Mouse (Mus musculus) embryonic facial prominence, embryonic 12.5 days (tissue): ENCODE results near the gene Cracr2b. TPM values are rescaled to one million over a fixed set of nuclear protein-coding genes. Genes with fewer than 3 reads are reported as not detected.
A peak's percentile ranks its signal among the peaks of the same experiment; 100 is the strongest.
"Not testable (repeated sequence)": the region's sequence is repeated elsewhere in the genome, so short reads cannot be mapped to it uniquely, and the experiment has no call there.

Experiments used
- ATAC-seq: fragments of 200-750 bp; cut with Nextera tagmentation; 2 replicates; pipeline ENCODE4 v1.8.0; 2017; ENCODE audit not compliant: insufficient number of reproducible peaks, insufficient read depth, low FRiP score, low TSS enrichment
- H3K27ac ChIP-seq: fragments of 300-500 bp; sonication (generic); 2 replicates; pipeline ENCODE4 v1.5.1; 2016; ENCODE audit warnings: mild to moderate bottlenecking
- H3K27me3 ChIP-seq: fragments of 300-500 bp; sonication (generic); 2 replicates; pipeline ENCODE4 v1.6.1; 2016; ENCODE audit warnings: mild to moderate bottlenecking, moderate library complexity
- H3K36me3 ChIP-seq: fragments of 300-500 bp; sonication (generic); 2 replicates; pipeline ENCODE4 v1.6.1; 2016; ENCODE audit warnings: mild to moderate bottlenecking
- H3K4me1 ChIP-seq: fragments of 300-500 bp; sonication (generic); 2 replicates; pipeline ENCODE4 v1.6.1; 2016
- H3K4me2 ChIP-seq: fragments of 300-500 bp; sonication (generic); replicated peaks from 2 replicates; pipeline ENCODE4 v1.6.1; 2016; ENCODE audit warnings: mild to moderate bottlenecking, moderate library complexity
- H3K4me3 ChIP-seq: fragments of 300-500 bp; sonication (generic); 2 replicates; pipeline ENCODE4 v1.5.1; 2016; ENCODE audit warnings: mild to moderate bottlenecking
- H3K9ac ChIP-seq: fragments of 300-500 bp; sonication (generic); 2 replicates; pipeline ENCODE4 v1.6.1; 2016; ENCODE audit warnings: mild to moderate bottlenecking, moderate library complexity
- H3K9me3 ChIP-seq: fragments of 300-500 bp; sonication (generic); 2 replicates; pipeline ENCODE4 v1.6.1; 2016; ENCODE audit warnings: mild to moderate bottlenecking, moderate library complexity
- WGBS: fragments of 180-500 bp; shearing (Covaris S2); methylation state at CpG from one replicate; pipeline ENCODE4 v1.1.7; 2016; 5-methylcytosine and 5-hydroxymethylcytosine counted together
- polyA plus RNA-seq: library from polyadenylated mRNA; unstranded; fragments of >200 nt; fragmentation: Nextera tagmentation; extraction: Ambion mirVana; gene quantifications from 2 replicates; pipeline ENCODE4 v1.2.1, GENCODE M21; 2016

Cracr2b gene
- polyA plus RNA-seq, 1 experiment from 2014 or later, result 13.3 TPM

DNA sequence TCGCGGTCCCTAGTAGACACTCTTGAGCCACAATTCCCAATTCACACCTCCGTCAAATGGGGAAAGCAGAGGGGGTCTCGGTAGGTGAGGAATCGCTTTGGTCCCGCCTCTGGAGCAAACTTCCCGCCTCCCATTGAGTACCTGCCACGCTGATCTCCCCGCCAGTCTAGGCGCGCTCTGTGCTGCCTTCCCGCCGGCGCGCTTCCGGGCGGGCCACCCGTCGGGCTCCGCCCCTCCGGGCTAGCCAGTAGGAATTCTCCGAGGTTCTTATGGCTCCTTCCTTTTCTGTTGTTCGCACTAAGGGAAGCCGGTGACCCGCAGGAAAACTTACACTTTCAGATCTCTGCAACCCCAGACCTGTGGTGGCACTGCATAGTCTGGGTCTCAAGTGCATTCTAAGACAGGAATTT lies 17.1 kb upstream of the Cracr2b start, which contains the start of gene Pidd1:
TSS of gene Pidd1 (minus strand) at position 198 of the 410 bp plus-strand sequence.
- ATAC-seq, result 0 out of 2 replicates have a peak, but pooled peaks have one; percentile 37
- WGBS, result under 1% methylated on average over 25 of the region's 25 CpGs
- Histone ChIP-seq H3K4me3 (peak within 1 kb of the TSS; percentile 38), H3K9me3 (no peaks in the 10 kb centered on the region), H3K27me3 (no peaks in the 10 kb centered on the region), H3K27ac (peak within 1 kb of the TSS; percentile 38), H3K36me3 (peaks cover 36% of the 10 kb centered on the region), H3K4me2 (peak within 1 kb of the TSS; percentile 57), H3K4me1 (peaks cover 27% of the 10 kb centered on the region), H3K9ac (peak within 1 kb of the TSS; percentile 53)

DNA sequence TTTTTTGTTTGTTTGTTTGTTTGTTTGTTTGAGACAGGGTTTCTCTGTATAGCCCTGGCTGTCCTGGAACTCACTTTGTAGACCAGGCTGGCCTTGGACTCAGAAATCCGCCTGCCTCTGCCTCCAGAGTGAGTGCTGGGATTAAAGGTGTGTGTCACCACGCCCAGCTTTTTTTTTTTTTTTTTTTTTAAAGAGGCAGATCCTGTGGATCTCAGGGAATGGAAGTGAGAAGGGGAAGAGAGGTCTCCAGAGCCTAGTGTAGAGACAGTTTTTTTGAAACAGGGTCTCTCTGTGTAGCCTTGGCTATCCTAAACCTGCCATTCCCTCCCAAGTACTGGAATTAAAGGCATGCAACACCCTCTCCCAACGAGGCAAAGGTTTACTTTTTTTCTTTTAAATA lies 14.5 kb upstream of the Cracr2b start:
- not testable (repeated sequence) for H3K27me3 ChIP-seq, H3K9ac ChIP-seq, H3K27ac ChIP-seq, H3K9me3 ChIP-seq, ATAC-seq
- WGBS, result 80% methylated on average over 3 of the region's 3 CpGs
- Histone ChIP-seq H3K36me3 (peaks cover 35% of the 10 kb centered on the region), H3K4me2 (peak overlapping the region; percentile 71; the same call in 1 of the 2 replicates), H3K4me3 (peak overlapping the region; percentile 8; the same call in 1 of the 2 replicates), H3K4me1 (peaks cover 29% of the 10 kb centered on the region)

DNA sequence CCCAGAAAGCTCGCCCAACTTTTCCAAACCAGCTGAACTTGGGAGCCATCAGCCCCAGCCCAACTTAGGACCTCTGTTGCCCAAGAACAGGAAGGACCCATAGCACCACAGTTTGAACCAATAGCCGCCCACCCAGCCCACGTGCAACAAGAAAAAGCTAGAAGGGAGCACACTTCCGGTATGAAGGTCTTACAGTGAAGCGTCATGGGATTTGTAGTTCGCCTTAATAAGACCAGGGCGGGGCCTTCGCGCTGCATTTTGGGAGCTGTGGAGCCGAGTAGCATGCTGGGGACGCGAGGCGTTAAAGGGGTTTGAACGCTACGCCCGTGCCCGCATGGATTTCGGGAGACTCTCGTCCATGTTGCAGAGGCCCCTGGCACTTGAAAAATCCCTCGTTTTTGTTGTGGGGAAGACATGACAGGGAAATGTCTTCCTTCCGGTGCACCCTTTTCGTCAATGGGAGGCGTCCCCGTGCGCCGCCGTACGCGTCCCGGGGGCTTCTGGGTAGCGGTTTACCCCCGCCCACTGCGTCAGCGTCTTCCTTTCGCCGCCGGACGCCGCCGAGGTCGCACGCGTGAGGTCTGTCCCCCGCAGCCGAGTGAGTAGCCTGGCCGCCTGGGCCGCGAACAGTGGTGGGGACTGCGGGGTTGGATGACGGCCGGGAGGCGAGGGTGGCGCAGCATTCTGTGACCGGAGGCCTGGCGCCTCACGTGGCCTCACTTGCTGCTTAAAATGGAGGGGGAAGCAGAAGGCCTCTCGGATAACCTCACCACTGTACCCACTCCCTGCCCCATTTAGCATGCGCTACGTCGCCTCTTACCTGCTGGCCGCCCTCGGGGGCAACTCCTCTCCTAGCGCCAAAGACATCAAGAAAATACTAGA lies 13.5 kb upstream of the Cracr2b start, which contains the start of gene Rplp2:
TSS of gene Rplp2 (plus strand) at position 261 of the 882 bp plus-strand sequence.
- Histone ChIP-seq H3K4me3 (peak within 1 kb of the TSS; percentile 78), H3K4me1 (peaks cover 21% of the 10 kb centered on the region), H3K36me3 (peaks cover 37% of the 10 kb centered on the region), H3K9me3 (no peaks in the 10 kb centered on the region), H3K27ac (peak within 1 kb of the TSS; percentile 81), H3K27me3 (no peaks in the 10 kb centered on the region), H3K9ac (peak within 1 kb of the TSS; percentile 91), H3K4me2 (peak within 1 kb of the TSS; percentile 71)
- ATAC-seq, result peak; percentile 85
- WGBS, result under 1% methylated on average over 63 of the region's 63 CpGs

DNA sequence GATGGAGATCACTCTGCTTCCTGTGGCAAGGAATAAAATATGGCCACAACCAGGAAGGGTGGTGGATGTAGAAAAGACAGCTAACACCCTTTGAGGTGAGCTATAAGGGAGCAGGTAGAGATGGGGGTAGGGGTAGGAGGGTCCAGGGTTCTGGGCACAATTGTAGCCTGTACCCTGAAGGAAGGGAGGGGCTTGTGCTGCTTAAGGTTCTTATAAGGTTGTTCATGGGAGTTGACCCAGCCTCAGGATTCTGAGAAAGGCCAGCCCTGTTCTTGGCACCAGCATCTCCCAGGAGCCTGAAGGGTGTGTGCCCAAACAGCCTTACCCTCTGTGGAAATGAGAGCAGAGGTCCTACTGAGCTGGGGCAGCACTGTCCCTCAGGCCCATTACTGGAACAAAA lies 9.0 kb upstream of the Cracr2b start:
- H3K4me2 ChIP-seq, result no peak overlapping the region
- H3K4me1 ChIP-seq, result peaks cover 23% of the 10 kb centered on the region
- H3K27me3 ChIP-seq, result 0 out of 2 replicates have a peak, but pooled peaks cover under 1% of the 10 kb centered on the region
- H3K9ac ChIP-seq, result no peak overlapping the region
- no peaks in the 10 kb centered on the region for H3K9me3 ChIP-seq
- H3K4me3 ChIP-seq, result no peak overlapping the region
- no peak overlapping the region for H3K27ac ChIP-seq
- ATAC-seq, result no peak
- peaks cover 38% of the 10 kb centered on the region for H3K36me3 ChIP-seq

DNA sequence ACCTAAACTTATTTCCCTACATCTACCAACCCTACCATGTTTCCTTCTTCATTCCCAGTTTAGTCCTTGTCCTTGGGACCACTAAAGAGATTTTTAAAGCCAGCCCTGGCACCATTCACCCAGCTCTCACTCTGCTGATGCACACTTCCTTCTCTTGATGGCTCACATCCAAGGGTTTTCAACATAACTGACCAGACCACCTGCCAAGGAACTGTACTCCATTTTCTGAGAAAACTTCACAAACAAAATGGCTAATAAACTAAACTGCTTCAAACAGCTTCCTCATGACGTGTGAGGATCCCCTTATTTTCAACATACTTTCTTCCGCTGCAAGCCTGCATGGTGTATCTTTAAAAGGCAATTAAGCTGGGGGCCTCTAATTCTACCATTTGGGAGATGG lies 7.3 kb upstream of the Cracr2b start:
- H3K9me3 ChIP-seq, result no peaks in the 10 kb centered on the region
- H3K27me3 ChIP-seq, result peaks cover 11% of the 10 kb centered on the region
- no peak overlapping the region for H3K9ac ChIP-seq
- no peak overlapping the region for H3K4me3 ChIP-seq
- no peak overlapping the region for H3K4me2 ChIP-seq
- peaks cover 17% of the 10 kb centered on the region for H3K4me1 ChIP-seq
- no peak for ATAC-seq
- H3K36me3 ChIP-seq, result peaks cover 36% of the 10 kb centered on the region
- 81% methylated on average over 2 of the region's 2 CpGs for WGBS
- no peak overlapping the region for H3K27ac ChIP-seq

DNA sequence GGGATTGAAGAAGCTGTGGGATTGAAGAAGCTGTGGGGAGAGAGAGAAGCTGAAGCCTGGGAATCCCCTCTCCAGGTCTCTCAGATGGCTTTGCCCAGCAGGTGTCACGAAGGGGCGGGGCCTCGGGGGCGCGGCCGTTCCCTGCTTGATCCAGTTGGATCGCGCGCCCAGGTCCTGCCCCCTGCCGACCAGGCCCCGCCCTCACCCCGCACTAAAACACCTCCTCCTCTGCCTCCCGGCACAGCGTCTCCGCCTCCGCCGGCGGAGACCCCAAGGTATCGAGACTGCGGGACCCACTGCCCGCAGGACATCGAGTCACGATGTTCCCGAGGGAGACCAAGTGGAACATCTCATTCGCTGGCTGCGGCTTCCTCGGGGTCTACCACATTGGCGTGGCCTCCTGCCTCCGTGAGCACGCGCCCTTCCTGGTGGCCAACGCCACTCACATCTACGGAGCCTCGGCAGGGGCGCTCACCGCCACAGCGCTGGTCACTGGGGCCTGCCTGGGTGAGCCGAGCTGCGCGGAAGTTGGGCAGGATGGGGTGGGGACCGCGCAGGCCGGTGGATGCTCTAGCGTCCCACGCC lies 5.8 kb upstream of the Cracr2b start, which contains the start of gene Pnpla2:
TSS of gene Pnpla2 (plus strand) at position 232 of the 585 bp plus-strand sequence.
- H3K4me2 ChIP-seq, result peak within 1 kb of the TSS; percentile 97
- H3K4me3 ChIP-seq, result peak within 1 kb of the TSS; percentile 51
- H3K9ac ChIP-seq, result peak within 1 kb of the TSS; percentile 69
- peaks cover 22% of the 10 kb centered on the region for H3K36me3 ChIP-seq
- peaks cover 25% of the 10 kb centered on the region for H3K27me3 ChIP-seq
- peak within 1 kb of the TSS; percentile 58 for H3K27ac ChIP-seq
- ATAC-seq, result peak; percentile 64
- whole genome bisulfite sequencing, result under 1% methylated on average over 43 of the region's 45 CpGs
- H3K9me3 ChIP-seq, result no peaks in the 10 kb centered on the region
- H3K4me1 ChIP-seq, result peaks cover 13% of the 10 kb centered on the region

DNA sequence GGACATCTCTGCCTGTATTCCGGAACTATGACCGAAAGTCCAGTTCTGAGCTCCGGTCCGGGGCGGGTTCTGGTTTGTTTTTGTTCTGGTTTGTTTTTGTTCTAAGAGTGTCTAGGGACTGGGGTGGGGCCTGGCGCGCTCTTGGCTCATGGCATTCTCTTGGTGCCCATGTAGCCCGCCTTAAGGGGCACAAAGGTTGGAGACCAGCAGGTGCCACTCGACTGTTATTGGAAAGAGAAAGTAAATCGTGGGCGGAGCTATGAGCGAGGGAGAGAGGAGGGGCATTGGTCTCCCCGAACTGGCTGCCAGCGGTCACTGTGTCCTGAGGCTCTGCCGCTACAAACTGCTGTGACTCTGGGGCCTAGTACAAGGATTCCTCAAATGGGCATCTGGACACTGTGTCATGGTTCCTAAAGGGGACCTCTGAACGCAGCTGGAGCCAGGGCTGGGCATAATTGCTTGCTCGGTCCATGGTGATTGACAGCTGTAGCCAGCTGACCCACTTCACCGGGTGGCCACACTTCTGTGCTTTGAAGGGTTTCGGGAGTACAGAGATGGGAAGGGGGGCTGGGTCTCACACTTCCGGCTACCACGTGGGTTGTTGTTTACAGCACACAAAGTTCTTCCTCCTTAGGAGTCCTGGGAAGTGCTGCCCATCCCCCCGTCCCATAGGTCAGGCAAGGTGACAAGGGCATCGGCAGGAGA lies 5.1 kb upstream of the Cracr2b start:
- Histone ChIP-seq H3K27me3 (peaks cover 32% of the 10 kb centered on the region), H3K36me3 (peaks cover 16% of the 10 kb centered on the region), H3K4me2 (peak overlapping the region; percentile 97), H3K4me3 (peak overlapping the region; percentile 51), H3K4me1 (peaks cover 13% of the 10 kb centered on the region), H3K9me3 (no peaks in the 10 kb centered on the region), H3K9ac (peak overlapping the region; percentile 69), H3K27ac (peak overlapping the region; percentile 58)
- no peak for ATAC-seq
- WGBS, result 1% methylated on average over 23 of the region's 23 CpGs

DNA sequence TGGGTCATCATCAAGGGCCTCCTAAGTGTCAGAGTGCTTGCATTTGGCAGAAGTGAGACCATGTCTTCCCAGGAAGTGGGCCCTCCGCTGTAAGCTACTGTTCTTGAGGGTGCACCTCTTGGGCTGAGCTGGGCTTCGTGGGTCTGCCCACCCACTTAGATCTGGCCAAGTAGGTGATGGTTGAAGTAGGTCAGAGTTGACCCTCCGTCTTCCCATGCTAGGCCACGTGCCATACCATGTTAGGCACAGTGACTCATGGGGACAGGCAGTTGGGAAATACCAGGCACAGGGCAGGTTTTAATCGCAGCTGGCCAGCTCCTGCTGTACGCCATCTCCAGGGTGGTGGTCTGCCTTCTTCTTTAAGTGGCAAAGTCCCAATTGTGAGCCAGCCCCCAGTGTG lies 4.2 kb upstream of the Cracr2b start:
- WGBS, result 86% methylated on average over 6 of the region's 6 CpGs
- H3K9me3 ChIP-seq, result no peaks in the 10 kb centered on the region
- no peak overlapping the region for H3K9ac ChIP-seq
- peaks cover 42% of the 10 kb centered on the region for H3K27me3 ChIP-seq
- no peak overlapping the region for H3K4me3 ChIP-seq
- peaks cover 7% of the 10 kb centered on the region for H3K36me3 ChIP-seq
- no peak overlapping the region for H3K27ac ChIP-seq
- H3K4me1 ChIP-seq, result peaks cover 17% of the 10 kb centered on the region
- no peak overlapping the region for H3K4me2 ChIP-seq
- no peak for ATAC-seq

DNA sequence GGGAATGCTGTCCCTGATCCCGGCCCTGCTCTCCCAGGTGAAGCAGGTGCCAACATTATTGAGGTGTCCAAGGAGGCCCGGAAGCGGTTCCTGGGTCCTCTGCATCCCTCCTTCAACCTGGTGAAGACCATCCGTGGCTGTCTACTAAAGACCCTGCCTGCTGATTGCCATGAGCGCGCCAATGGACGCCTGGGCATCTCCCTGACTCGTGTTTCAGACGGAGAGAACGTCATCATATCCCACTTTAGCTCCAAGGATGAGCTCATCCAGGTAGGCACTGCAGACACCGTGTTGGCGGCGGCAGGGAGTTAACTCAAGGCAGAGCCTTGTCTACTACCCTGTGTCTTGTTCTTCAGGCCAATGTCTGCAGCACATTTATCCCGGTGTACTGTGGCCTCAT lies 3.7 kb upstream of the Cracr2b start:
- Histone ChIP-seq H3K9ac (no peak overlapping the region), H3K4me1 (peaks cover 22% of the 10 kb centered on the region), H3K27me3 (peaks cover 47% of the 10 kb centered on the region), H3K4me2 (no peak overlapping the region), H3K36me3 (peaks cover 2% of the 10 kb centered on the region), H3K4me3 (no peak overlapping the region), H3K27ac (no peak overlapping the region), H3K9me3 (no peaks in the 10 kb centered on the region)
- 90% methylated on average over 14 of the region's 14 CpGs for WGBS
- ATAC-seq, result no peak

DNA sequence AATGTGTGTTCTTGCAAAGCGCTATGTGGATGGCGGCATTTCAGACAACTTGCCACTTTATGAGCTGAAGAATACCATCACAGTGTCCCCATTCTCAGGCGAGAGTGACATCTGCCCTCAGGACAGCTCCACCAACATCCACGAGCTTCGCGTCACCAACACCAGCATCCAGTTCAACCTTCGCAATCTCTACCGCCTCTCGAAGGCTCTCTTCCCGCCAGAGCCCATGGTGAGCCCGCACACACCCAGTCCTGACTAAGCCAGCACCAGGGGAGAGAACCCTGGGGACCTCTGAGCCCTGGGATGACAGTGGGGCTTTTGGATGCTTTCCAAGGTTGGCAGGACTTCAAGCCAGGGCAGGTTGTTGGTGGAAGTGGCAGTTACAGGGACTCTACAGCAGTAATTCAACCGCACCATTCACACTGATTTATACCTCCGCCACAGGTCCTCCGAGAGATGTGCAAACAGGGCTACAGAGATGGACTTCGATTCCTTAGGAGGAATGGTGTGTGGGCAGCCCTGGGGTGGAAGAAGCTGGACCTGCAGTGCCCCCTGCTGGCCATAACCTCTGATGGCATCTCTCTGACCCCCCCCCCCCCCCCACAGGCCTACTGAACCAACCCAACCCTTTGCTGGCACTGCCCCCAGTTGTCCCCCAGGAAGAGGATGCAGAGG lies 2.8 kb upstream of the Cracr2b start:
- H3K4me1 ChIP-seq, result peaks cover 25% of the 10 kb centered on the region
- H3K4me2 ChIP-seq, result no peak overlapping the region
- H3K9ac ChIP-seq, result no peak overlapping the region
- ATAC-seq, result no peak
- no peaks in the 10 kb centered on the region for H3K9me3 ChIP-seq
- no peak overlapping the region for H3K27ac ChIP-seq
- no peaks in the 10 kb centered on the region for H3K36me3 ChIP-seq
- no peak overlapping the region for H3K4me3 ChIP-seq
- 71% methylated on average over 15 of the region's 15 CpGs for WGBS
- H3K27me3 ChIP-seq, result peaks cover 56% of the 10 kb centered on the region

DNA sequence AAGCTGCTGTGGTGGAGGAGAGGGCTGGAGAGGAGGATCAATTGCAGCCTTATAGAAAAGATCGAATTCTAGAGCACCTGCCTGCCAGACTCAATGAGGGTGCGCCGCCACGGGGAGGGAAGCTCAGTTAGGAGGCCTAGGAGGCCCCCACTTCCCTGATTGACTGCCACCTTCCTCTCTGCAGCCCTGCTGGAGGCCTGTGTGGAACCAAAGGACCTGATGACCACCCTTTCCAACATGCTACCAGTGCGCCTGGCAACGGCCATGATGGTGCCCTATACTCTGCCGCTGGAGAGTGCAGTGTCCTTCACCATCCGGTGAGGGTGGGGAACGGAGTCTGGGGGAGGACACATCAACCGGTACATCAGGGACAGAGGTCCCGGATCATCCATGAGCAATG lies 2.2 kb upstream of the Cracr2b start:
- Histone ChIP-seq H3K4me3 (no peak overlapping the region), H3K9ac (no peak overlapping the region), H3K27ac (no peak overlapping the region), H3K36me3 (no peaks in the 10 kb centered on the region), H3K4me1 (peaks cover 26% of the 10 kb centered on the region), H3K9me3 (no peaks in the 10 kb centered on the region), H3K4me2 (no peak overlapping the region), H3K27me3 (peaks cover 61% of the 10 kb centered on the region)
- no peak for ATAC-seq
- 92% methylated on average over 11 of the region's 11 CpGs for whole genome bisulfite sequencing
